Mouse (Mus musculus) heart, embryonic 10.5 days (tissue): Measurements from ENCODE around the gene Znrf4. TPM values are rescaled to one million over a fixed set of nuclear protein-coding genes. Genes with fewer than 3 reads are reported as not detected.
"Not testable (repeated sequence)": the region's sequence is repeated elsewhere in the genome, so short reads cannot be mapped to it uniquely, and the experiment has no call there.

ENCODE experiments used
- DNase-seq: peaks from one replicate; pipeline ENCODE4 v3.0.0-alpha.2; 2017; ENCODE audit warnings: low spot score
- H3K27ac ChIP-seq: fragments of 300-500 bp; sonication (generic); 2 replicates; pipeline ENCODE4 v1.5.1; 2016; ENCODE audit warnings: mild to moderate bottlenecking
- H3K27me3 ChIP-seq: fragments of 300-500 bp; sonication (generic); 2 replicates; pipeline ENCODE4 v1.6.1; 2016; ENCODE audit warnings: mild to moderate bottlenecking; ENCODE audit not compliant: poor library complexity, insufficient read depth, severe bottlenecking
- H3K36me3 ChIP-seq: fragments of 300-500 bp; sonication (generic); 2 replicates; pipeline ENCODE4 v1.6.1; 2016; ENCODE audit warnings: mild to moderate bottlenecking, moderate library complexity
- H3K4me1 ChIP-seq: fragments of 300-500 bp; sonication (generic); 2 replicates; pipeline ENCODE4 v1.6.1; 2016; ENCODE audit warnings: mild to moderate bottlenecking
- H3K4me3 ChIP-seq: fragments of 300-500 bp; sonication (generic); 2 replicates; pipeline ENCODE4 v1.5.1; 2016; ENCODE audit warnings: mild to moderate bottlenecking, moderate library complexity
- H3K9me3 ChIP-seq: fragments of 300-500 bp; sonication (generic); 2 replicates; pipeline ENCODE4 v1.6.1; 2016; ENCODE audit warnings: mild to moderate bottlenecking, moderate library complexity
- WGBS: fragments of 180-500 bp; shearing (Covaris S2); methylation state at CpG from one replicate; pipeline ENCODE4 v1.1.7; 2016; 5-methylcytosine and 5-hydroxymethylcytosine counted together
- polyA plus RNA-seq: library from polyadenylated mRNA; unstranded; fragments of >200 nt; fragmentation: Nextera tagmentation; extraction: Ambion mirVana; gene quantifications from 2 replicates; pipeline ENCODE4 v1.2.1, GENCODE M21; 2016

The Znrf4 gene
- polyA plus RNA-seq, 1 experiment from 2014 or later: not detected

DNA sequence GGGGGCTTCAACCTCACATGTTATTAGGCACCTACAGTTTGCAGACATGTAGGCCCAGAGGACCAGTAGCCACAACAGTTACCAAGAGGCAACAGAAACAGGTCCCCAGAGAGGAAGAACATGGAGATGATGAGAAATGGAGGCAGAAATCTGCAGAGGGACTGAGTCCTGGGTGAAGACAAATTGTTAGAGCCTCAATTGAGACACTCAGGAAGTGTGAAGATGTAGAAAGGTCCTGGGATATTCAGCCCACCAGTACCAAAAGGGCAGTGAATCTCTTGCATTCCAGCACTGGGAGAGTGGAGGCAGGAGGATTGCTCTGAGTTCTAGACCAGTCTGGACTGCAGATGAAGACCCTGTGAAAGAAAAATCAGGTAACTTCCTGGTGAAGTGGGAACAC is 2.1 kb upstream of the Znrf4 start:
- no peak for DNase-seq
- Histone ChIP-seq H3K27ac (no peak overlapping the region), H3K27me3 (peaks cover 75% of the 10 kb centered on the region), H3K4me3 (no peak overlapping the region), H3K4me1 (peaks cover 38% of the 10 kb centered on the region), H3K36me3 (0 out of 2 replicates have a peak, but pooled peaks cover 4% of the 10 kb centered on the region), H3K9me3 (peaks cover 7% of the 10 kb centered on the region)

DNA sequence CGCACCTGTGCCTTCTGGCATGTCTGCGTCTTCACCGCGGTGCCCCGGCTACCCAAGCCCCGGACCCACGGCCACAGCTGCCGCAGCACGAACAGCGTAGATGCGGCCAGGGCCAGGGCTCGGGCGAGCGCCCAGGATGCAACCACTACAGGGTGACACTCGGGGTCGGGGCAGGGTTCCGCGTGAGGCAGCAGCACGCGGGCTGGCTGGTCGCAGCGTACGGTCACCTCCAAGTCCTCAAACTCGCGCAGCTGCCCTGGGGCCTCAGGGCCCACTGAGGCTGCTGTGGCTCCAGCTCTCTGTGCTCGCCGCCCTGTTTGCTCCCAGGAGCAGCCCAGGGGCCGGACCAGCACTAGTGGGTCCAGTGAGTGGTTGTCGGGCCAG is 532 bp downstream of the Znrf4 start:
- peaks cover 46% of the 10 kb centered on the region for H3K4me1 ChIP-seq
- peaks cover 7% of the 10 kb centered on the region for H3K9me3 ChIP-seq
- peak overlapping the region; percentile 44 for H3K4me3 ChIP-seq
- peak overlapping the region; percentile 12; the same call in 1 of the 2 replicates for H3K27ac ChIP-seq
- H3K27me3 ChIP-seq: peaks cover 83% of the 10 kb centered on the region
- no peak for DNase-seq
- WGBS: 21% methylated on average over 29 of the region's 29 CpGs
- 0 out of 2 replicates have a peak, but pooled peaks cover 4% of the 10 kb centered on the region for H3K36me3 ChIP-seq

DNA sequence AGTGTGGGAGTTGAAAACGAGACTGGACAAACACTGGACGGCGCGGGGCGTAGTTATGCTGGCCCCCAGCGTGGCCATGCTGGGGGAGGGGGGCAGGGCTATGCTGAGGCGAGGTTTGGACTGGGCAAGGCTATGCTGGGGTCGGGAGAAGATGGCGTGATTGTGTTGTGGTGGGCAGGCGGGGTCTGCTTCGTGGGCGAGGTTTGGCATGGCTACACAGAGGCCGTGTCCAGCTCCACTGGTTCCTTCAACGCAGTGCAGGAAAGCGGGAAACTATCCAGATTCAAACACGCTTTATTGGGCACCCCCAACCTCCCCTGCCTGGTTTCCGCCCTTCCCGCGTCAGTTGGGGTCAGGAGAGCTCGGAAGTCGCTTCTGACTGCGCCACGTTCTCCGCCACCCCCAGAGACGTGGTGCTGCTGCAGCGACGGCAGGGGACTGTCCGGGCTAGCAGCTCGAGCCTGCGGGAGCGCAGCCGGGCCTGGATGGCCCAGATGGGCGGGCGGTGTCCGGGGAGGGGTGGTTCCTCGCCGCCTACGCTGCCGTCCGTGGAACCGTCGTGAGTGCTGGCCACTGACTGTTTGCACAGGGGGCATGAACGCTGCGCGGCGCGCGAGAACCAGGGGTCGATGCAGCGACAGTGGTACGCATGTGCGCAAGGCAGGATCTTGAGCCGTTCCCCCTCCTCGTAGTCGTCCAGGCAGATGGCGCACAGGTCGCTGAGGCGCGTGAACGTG is 1.1 kb downstream of the Znrf4 start:
- peak overlapping the region; percentile 44 for H3K4me3 ChIP-seq
- 0 out of 2 replicates have a peak, but pooled peaks cover 4% of the 10 kb centered on the region for H3K36me3 ChIP-seq
- H3K27ac ChIP-seq: peak overlapping the region; percentile 12; the same call in 1 of the 2 replicates
- WGBS: 6% methylated on average over 60 of the region's 60 CpGs
- peaks cover 78% of the 10 kb centered on the region for H3K27me3 ChIP-seq
- H3K4me1 ChIP-seq: peaks cover 46% of the 10 kb centered on the region
- peaks cover 7% of the 10 kb centered on the region for H3K9me3 ChIP-seq
- no peak for DNase-seq

GRCm38 (mm10) chr17:56510473-56510969 is 1.7 kb downstream of the Znrf4 start:
- H3K27ac ChIP-seq: 0 out of 2 replicates have a peak overlapping the region, but pooled peaks have one; percentile 2
- WGBS: 22% methylated on average over 27 of the region's 27 CpGs
- peak overlapping the region; percentile 44 for H3K4me3 ChIP-seq

DNA sequence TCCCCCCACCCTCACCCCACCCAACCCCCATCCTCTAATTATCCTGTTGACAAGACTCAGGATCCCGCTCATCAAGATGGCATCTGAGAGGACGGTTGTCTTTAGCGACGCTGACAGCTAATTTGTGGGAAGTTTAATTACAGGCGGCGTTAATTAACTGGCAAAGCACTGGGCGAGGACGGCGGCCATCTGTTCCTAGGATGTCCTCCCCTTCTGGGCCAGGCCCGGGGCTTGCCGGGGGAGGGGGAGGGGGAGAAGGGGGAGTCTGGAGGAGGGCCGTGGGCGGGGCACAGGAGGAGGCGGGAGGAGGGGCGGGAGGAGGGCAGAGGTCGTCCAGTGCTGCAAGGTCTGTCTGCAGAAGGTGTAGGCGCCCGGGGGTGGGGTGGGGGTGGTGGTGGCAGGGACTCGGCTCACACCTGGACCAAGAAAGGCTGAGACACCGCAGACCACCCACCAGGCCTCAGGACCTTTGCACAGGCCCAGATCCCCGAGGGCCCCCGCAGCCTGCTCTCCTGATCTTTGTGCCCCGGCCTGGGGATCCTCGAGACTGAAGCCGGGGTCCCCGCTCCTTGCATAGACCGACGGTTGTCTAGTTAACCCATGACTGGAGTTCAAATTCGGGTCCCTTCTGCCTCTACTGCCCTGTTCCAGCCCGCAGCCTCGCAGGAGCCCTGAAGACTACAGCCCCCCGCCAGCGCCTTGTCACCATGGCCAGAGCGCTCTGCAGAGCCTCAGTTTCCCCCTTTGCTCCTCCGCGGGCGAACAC is 2.3 kb downstream of the Znrf4 start:
- peaks cover 36% of the 10 kb centered on the region for H3K4me1 ChIP-seq
- WGBS: 5% methylated on average over 36 of the region's 37 CpGs
- peaks cover 7% of the 10 kb centered on the region for H3K9me3 ChIP-seq
- DNase-seq: no peak
- H3K36me3 ChIP-seq: 0 out of 2 replicates have a peak, but pooled peaks cover 4% of the 10 kb centered on the region
- H3K27me3 ChIP-seq: peaks cover 65% of the 10 kb centered on the region
- peak overlapping the region; percentile 25 for H3K4me3 ChIP-seq
- H3K27ac ChIP-seq: 0 out of 2 replicates have a peak overlapping the region, but pooled peaks have one; percentile 2

More at GRCm38 (mm10) chr17:56510473-56510969, 1.7 kb downstream of the Znrf4 start:
- H3K4me1 ChIP-seq: peaks cover 40% of the 10 kb centered on the region
- DNase-seq: no peak
- H3K36me3 ChIP-seq: 0 out of 2 replicates have a peak, but pooled peaks cover 4% of the 10 kb centered on the region
- H3K9me3 ChIP-seq: peaks cover 7% of the 10 kb centered on the region
- H3K27me3 ChIP-seq: peaks cover 71% of the 10 kb centered on the region

DNA sequence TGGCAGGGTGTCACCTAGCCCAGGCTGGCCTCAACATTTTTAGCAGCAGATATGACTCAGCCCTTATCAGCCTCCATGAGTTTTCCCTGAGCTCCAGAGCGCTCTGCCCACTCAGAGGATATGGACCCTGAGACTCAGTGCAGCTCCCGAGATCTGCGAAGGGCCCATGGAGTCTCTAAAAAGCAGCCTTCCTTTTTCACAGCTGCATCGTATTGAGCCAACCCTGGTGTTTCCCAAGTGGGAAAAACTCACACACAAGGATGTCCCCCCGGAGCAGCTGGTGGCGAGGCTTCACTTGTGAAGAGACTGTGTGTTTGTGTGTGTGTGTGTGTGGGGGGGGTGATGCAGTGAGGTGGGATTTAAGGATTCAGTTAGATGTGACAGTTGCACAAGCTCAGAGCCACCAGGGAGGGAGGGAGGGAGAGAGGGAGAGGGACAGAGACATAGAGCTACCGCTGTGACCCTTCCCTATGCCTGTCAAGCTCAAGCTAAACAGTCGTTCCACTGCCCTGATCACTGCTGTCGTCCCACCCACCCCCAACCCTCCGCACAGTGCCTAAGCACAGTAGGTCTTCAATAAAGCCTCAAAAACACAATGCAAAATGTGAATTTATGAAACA is 3.1 kb downstream of the Znrf4 start:
- Histone ChIP-seq H3K36me3 (0 out of 2 replicates have a peak, but pooled peaks cover 4% of the 10 kb centered on the region), H3K4me3 (peak overlapping the region; percentile 25), H3K9me3 (peaks cover 7% of the 10 kb centered on the region), H3K27ac (no peak overlapping the region), H3K4me1 (peaks cover 36% of the 10 kb centered on the region), H3K27me3 (peaks cover 58% of the 10 kb centered on the region)
- WGBS: 33% methylated on average over 10 of the region's 10 CpGs
- DNase-seq: no peak

- DNase-seq: peak; percentile 97
- Histone ChIP-seq H3K4me3 (peak overlapping the region; percentile 77), H3K27me3 (peaks cover 41% of the 10 kb centered on the region), H3K36me3 (0 out of 2 replicates have a peak, but pooled peaks cover 4% of the 10 kb centered on the region), H3K4me1 (peaks cover 36% of the 10 kb centered on the region), H3K27ac (peak overlapping the region; percentile 94), H3K9me3 (peaks cover 7% of the 10 kb centered on the region)
- under 1% methylated on average over 42 of the region's 42 CpGs for WGBS
Observed at GRCm38 (mm10) chr17:56507161-56508068, 4.8 kb downstream of the Znrf4 start.

DNA sequence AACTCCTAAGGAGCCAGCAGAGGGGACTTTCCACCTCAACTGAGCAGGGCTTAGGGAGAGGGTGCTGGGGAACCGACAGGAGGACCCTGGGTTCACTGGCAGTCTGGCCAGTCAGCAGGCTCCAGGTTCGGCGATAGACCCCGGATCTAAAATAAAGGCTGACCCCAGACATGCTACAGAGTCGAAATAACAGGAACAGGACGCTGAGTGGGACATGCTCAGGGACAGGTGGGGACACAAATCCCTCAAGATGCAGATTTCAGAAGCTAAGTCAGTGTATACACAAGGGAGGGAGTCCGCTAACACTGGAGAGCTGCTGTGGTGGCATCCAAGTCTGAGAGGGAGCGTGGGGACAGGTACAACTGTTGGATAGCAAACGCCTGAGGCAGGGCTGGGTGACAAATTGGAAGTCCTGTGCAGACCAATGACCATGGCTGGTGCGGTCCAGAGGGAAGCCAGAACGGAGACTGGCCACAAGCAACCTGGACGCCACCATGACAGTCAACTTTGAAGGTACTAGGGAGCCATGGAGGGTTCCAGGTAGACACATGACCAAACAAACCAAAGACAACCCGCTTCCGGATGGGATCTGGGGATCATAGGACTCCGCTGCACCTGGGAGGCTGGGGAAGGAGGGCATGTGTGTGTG is 5.7 kb downstream of the Znrf4 start:
- peaks cover 31% of the 10 kb centered on the region for H3K4me1 ChIP-seq
- 54% methylated on average over 15 of the region's 15 CpGs for WGBS
- H3K27ac ChIP-seq: peak overlapping the region; percentile 94
- H3K9me3 ChIP-seq: no peaks in the 10 kb centered on the region; the same call in 1 of the 2 replicates
- peak overlapping the region; percentile 77 for H3K4me3 ChIP-seq
- no peak for DNase-seq
- no peaks in the 10 kb centered on the region for H3K36me3 ChIP-seq
- peaks cover 32% of the 10 kb centered on the region for H3K27me3 ChIP-seq

DNA sequence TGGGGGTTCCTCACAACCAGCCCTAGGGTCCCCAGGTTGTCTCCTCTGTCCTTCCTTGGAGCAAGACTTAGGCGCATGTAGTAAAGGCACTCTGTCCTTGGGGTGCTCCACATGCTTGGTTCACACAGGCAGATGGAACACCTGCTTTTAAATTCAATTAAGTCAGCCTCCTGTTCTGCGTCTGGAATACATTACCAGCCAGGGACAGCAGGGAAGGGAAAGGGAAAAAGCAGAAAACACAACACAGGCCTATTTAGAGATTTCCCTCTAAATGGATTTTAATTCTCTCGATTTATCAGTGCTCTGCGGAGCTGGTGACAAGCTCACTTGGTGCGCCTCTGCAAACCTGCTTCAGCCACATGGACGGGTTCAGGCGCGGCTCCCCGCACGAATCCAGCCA is 6.8 kb downstream of the Znrf4 start:
- Histone ChIP-seq H3K27me3 (peaks cover 21% of the 10 kb centered on the region), H3K36me3 (no peaks in the 10 kb centered on the region), H3K9me3 (no peaks in the 10 kb centered on the region; the same call in 1 of the 2 replicates), H3K4me1 (peaks cover 19% of the 10 kb centered on the region), H3K27ac (no peak overlapping the region), H3K4me3 (no peak overlapping the region)
- WGBS: 77% methylated on average over 10 of the region's 10 CpGs
- no peak for DNase-seq

DNA sequence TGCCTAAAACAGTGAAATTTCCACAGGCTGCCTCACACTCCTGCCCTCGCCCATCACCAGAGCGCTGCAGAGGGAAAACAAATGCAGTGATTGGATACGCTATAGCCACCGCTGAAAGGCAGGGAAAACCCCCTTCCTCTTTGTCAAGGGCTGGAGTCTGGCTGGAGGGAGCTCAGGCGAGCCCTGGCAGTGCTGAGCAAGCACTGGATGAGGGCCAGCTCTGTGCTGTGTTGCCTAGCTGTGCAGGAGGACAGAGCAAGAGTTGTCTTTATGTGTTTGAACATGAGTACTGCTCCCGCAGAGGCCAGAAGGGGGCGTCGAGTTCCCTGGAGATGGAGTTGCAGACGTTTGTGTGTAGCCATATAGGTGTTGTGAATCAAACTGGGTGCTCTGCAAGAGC is 9.7 kb downstream of the Znrf4 start:
- Histone ChIP-seq H3K4me3 (no peak overlapping the region), H3K27ac (no peak overlapping the region), H3K4me1 (peaks cover 3% of the 10 kb centered on the region; the same call in 1 of the 2 replicates), H3K36me3 (no peaks in the 10 kb centered on the region), H3K27me3 (no peaks in the 10 kb centered on the region), H3K9me3 (peaks cover 10% of the 10 kb centered on the region; the same call in 1 of the 2 replicates)
- 32% methylated on average over 9 of the region's 9 CpGs for WGBS
- DNase-seq: no peak

- not testable (repeated sequence) for H3K27ac ChIP-seq, H3K4me1 ChIP-seq, DNase-seq, H3K4me3 ChIP-seq, H3K36me3 ChIP-seq, H3K27me3 ChIP-seq
- H3K9me3 ChIP-seq: peaks cover 16% of the 10 kb centered on the region
- WGBS: 49% methylated on average over 2 of the region's 2 CpGs
Observed at GRCm38 (mm10) chr17:56501635-56502400, 10.4 kb downstream of the Znrf4 start.
